Mouse (Mus musculus): ENCODE measurements at regions not wholly inside any gene's neighbourhood (a gene's known extent, or its start where the extent isn't known, plus 50 kb on each side); places are given as distances from the start of the nearest gene placed in this dataset.
A peak's percentile ranks its signal among the peaks of the same experiment; 100 is the strongest.

GRCm38 (mm10) chr7:37908618-37909130, 114.7 kb downstream of the Uri1 start:
- no peak for DNase-seq (ENCODE audit: low spot score in 2 of 2)

DNA sequence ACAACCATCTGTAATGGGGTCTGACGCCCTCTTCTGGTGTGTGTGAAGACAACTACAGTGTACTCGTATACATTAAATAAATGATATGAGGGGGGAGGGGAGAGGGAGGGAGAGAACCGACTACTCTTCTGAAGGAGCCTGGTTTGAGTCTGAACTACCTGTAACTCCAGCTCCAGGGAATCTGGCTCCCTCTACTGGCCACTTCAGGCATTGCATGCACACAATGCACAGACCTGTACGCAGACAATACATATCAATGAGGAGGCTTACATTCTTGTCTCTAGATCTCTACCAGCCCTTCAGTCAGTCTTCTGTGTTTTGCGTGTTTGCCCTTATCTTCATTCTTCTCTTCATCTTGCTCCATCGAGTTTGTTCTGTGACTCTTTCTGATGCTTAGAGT, 120.4 kb upstream of the Zfp536 start:
- DNase-seq (ENCODE audit: low spot score in 2 of 2) = no peak

DNA sequence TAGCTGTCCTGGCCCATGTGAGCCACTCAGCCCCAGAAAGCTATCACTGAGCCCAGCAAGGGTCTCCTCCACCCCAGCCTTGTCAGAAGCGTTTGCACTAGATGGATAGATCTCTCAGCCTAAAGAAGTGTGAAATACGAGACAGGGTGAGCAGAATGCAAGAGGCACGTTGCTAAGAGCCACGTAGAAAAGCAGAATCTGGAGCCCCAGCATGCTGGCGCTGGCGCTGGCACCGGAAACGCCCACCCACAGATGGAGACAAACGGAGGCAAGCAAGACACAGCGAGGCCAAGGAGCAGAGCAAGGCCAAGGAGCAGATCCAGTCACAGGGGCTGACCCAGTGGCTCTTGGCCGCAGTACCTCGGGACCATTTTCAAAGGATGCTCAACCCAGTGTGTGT, 100.9 kb upstream of the Zfp536 start:
- peak; percentile 47 to 49 for DNase-seq (ENCODE audit: low spot score in 2 of 2)

GRCm38 (mm10) chr7:37870956-37871355, 97.5 kb upstream of the Zfp536 start:
- no peak for DNase-seq (ENCODE audit: low spot score in 2 of 2)

DNA sequence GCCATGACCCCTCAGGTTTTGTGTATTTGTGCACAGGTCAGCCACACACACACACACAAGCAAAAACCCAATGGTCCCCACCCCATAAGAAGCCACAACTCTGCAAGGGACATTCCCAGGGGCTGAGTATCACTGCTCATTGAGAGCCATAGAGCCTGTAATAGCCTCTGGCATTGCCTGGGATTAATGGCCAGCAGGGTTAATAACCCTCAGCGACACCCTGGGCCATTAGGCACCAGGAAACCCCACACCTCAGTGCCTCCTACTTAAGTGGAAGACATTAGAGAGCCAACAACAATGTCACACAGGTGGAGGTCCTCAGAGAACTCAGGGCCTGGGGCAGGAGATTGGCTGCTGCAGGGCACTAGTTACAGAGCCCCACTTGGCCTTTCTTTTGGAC, 93.0 kb upstream of the Zfp536 start:
- DNase-seq (ENCODE audit: low spot score in 2 of 2) = no peak

DNA sequence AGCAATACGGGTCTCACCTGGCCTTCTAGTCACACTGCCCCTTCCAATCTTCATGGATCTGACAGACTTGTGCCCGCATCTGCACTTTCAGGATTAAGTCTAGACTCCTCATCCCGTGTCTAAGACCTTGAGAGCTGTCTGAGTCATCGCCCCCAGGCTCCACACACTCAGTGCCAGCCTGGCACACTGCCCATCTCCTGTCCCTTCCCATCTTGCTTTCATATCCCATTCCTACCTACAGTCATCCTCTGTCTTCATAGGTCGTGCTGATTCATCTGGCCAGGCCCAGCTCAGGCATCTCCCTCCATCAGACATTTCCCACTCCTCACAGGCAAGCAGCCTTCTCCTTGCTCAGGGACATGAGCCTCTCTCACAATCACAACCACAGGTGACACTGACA, 78.0 kb upstream of the Zfp536 start:
- DNase-seq (ENCODE audit: low spot score in 2 of 2) = no peak

DNA sequence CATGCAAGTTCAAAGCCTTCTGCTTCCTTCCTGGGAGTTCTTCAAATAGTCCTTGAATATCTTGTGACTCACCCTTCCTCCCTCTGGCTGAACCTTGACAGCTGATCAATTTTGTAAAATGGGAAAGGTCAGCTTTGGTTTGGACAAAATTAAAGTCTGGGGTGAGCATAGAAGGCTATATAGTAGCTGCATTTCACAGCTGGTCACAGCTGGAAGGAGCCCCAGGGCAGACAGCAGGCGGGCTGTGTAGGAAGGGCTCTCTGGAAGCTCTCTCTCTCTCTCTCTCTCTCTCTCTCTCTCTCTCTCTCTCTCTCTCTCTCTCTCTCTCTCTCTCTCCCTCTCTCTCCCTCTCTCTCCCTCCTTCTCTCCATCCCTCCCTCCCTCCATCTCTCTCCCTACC, 71.8 kb upstream of the Zfp536 start:
- DNase-seq (ENCODE audit: low spot score in 2 of 2) = no peak

GRCm38 (mm10) chr7:37842000-37842513, 68.6 kb upstream of the Zfp536 start:
- peak in 1 of 2 experiments; percentile 27 for DNase-seq (ENCODE audit: low spot score in 2 of 2)

- DNase-seq (ENCODE audit: low spot score in 2 of 2) = no peak
These were observed 68.1 kb upstream of the Zfp536 start for GRCm38 (mm10) chr7:37841549-37841948.

DNA sequence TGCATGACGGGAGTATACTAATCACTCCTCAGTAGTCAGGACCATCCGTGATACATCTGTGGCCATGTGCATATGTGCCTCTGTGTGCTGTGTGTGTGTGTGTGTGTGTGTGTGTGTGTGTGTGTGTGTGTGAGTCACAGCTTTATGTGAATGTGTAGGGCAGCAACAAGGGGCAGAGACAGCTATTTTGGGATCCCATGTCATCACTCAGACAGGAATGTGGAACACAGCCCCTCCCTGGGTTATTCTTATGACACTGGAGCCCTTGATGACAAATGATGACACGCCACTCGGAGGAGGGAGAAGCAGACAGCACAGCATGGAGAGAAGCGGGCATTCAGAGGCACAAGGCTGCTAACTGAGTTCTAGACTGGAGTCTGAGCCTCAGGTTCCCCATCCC, 64.4 kb upstream of the Zfp536 start:
- peak in 1 of 2 experiments; percentile 45 for DNase-seq (ENCODE audit: low spot score in 2 of 2)

GRCm38 (mm10) chr7:37837372-37837771, 63.9 kb upstream of the Zfp536 start:
- no peak for DNase-seq (ENCODE audit: low spot score in 2 of 2)

- DNase-seq (ENCODE audit: low spot score in 2 of 2) = no peak
These were observed 60.0 kb upstream of the Zfp536 start for GRCm38 (mm10) chr7:37833420-37833819.

- no peak for DNase-seq (ENCODE audit: low spot score in 2 of 2)
These were observed 58.9 kb upstream of the Zfp536 start for GRCm38 (mm10) chr7:37832322-37832721.

GRCm38 (mm10) chr7:37825766-37826165, 52.3 kb upstream of the Zfp536 start:
- DNase-seq (ENCODE audit: low spot score in 2 of 2) = no peak
